Mouse (Mus musculus) left cerebral cortex, adult 18-20 months (tissue): ENCODE results near the gene Lyzl4. TPM values are rescaled to one million over a fixed set of nuclear protein-coding genes. Genes with fewer than 3 reads are reported as not detected.

ENCODE experiments used
- DNase-seq, 2 experiments: peaks; one replicate each; pipeline ENCODE4 v3.0.0; 2021 to 2022; ENCODE audit warnings: low spot score in 2 of 2, mixed read lengths in 1 of 2
- total RNA-seq, 2 experiments: library from RNA; stranded (reverse); gene quantifications; 2 replicates each; pipeline ENCODE4 v1.2.3; 2021

The Lyzl4 gene
- total RNA-seq, 2 experiments from 2014 or later, result 1.4 to 1.8 TPM

- DNase-seq, result no peak
Observed at GRCm38 (mm10) chr9:121547431-121547830, 94.5 kb downstream of the Lyzl4 start.

- DNase-seq, result no peak
Observed at GRCm38 (mm10) chr9:121541530-121541929, 100.4 kb downstream of the Lyzl4 start.

- no peak for DNase-seq
Observed at GRCm38 (mm10) chr9:121532626-121533025, 109.3 kb downstream of the Lyzl4 start.

- no peak for DNase-seq
Observed at GRCm38 (mm10) chr9:121528605-121529357, 113.1 kb downstream of the Lyzl4 start.

Other genes with a start within 250 kb of the Lyzl4 start
- 100 to 1,000 TPM; 710 to 834 TPM for gene Cck, start 146.4 kb downstream of the Lyzl4 start, total RNA-seq
- 10 to 100 TPM; 22.1 to 35.8 TPM for gene Vipr1, start 620 bp upstream of the Lyzl4 start, total RNA-seq
- gene Sec22c, start 63.4 kb upstream of the Lyzl4 start, total RNA-seq, result 10 to 100 TPM; 28.9 to 29.4 TPM
- gene Ss18l2, start 68.2 kb upstream of the Lyzl4 start, total RNA-seq, result 10 to 100 TPM; 73.2 to 83.3 TPM
- 100 to 1,000 TPM; 103 to 112 TPM for gene Nktr, start 77.1 kb upstream of the Lyzl4 start, total RNA-seq
- 100 to 1,000 TPM; 104 to 106 TPM for gene Zfp651, start 117.2 kb upstream of the Lyzl4 start, total RNA-seq
- 1 to 10 TPM; 6.2 to 7.2 TPM for gene Klhl40, start 135.5 kb upstream of the Lyzl4 start, total RNA-seq
- gene Hhatl, start 150.4 kb upstream of the Lyzl4 start, total RNA-seq, result 10 to 100 TPM; 15.4 to 25.0 TPM
- gene Ccdc13, start 197.4 kb upstream of the Lyzl4 start, total RNA-seq, result 1 to 10 TPM; 5.1 to 6.1 TPM
- gene Higd1a, start 216.3 kb upstream of the Lyzl4 start, total RNA-seq, result 100 to 1,000 TPM in 1 of 2 experiments, 10 to 100 TPM in 1; 96.5 to 107 TPM